Mouse (Mus musculus): ENCODE measurements at regions not wholly inside any gene's neighbourhood (a gene's known extent, or its start where the extent isn't known, plus 50 kb on each side); places are given as distances from the start of the nearest gene placed in this dataset.

DNA sequence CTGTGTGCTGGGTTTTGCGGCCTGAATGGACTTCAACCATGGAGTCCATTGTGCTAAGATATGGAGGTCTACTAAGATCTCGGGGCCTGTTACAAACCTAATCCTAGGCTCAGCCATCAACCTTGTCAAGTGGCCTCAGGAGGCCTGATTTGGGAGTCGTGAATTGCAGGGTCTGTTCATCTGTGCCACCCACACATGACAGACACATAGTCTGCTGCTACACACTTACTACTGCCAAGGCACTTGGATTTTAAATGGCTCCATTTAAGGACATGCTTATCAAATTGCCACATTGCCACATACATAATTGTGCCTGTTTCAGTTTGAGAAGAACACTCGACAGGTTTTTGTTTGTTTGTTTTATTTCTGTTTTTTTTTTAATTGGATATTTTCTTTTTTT lies 737.0 kb downstream of the Tmem132b start:
- no peak for TF ChIP-seq GATA1 (IDR thresholded peaks at IDR 0.05; ENCODE audit: borderline replicate concordance, low read length)
- no peak for TF ChIP-seq FLI1 (IDR thresholded peaks at IDR 0.05; ENCODE audit: low read length)
